Mouse (Mus musculus): ENCODE results near the gene Apopt1.

The Apopt1 gene

GRCm38 (mm10) chr12:111680661-111681060 lies 32.4 kb upstream of the Apopt1 start:
- no peak for DNase-seq (ENCODE audit: inconsistent ontology term)

- DNase-seq (ENCODE audit: inconsistent ontology term) = peak; percentile 25
Observed at GRCm38 (mm10) chr12:111681305-111681704, 31.8 kb upstream of the Apopt1 start.

GRCm38 (mm10) chr12:111682003-111682402 lies 31.1 kb upstream of the Apopt1 start:
- peak; percentile 71 for DNase-seq (ENCODE audit: inconsistent ontology term)

GRCm38 (mm10) chr12:111682806-111683205 lies 30.3 kb upstream of the Apopt1 start:
- DNase-seq (ENCODE audit: inconsistent ontology term) = peak; percentile 92

GRCm38 (mm10) chr12:111686390-111686789 lies 26.7 kb upstream of the Apopt1 start:
- peak; percentile 49 for DNase-seq (ENCODE audit: inconsistent ontology term)

GRCm38 (mm10) chr12:111687350-111688068 lies 25.6 kb upstream of the Apopt1 start:
- DNase-seq (ENCODE audit: inconsistent ontology term) = peak; percentile 85

GRCm38 (mm10) chr12:111688069-111688428 lies 25.0 kb upstream of the Apopt1 start:
- DNase-seq (ENCODE audit: inconsistent ontology term) = no peak

GRCm38 (mm10) chr12:111689426-111689825 lies 23.6 kb upstream of the Apopt1 start:
- peak; percentile 31 for DNase-seq (ENCODE audit: inconsistent ontology term)

- peak; percentile 95 for DNase-seq (ENCODE audit: inconsistent ontology term)
Observed at GRCm38 (mm10) chr12:111691346-111691872, 21.7 kb upstream of the Apopt1 start.

- DNase-seq (ENCODE audit: inconsistent ontology term) = no peak
Observed at GRCm38 (mm10) chr12:111692899-111693298, 20.2 kb upstream of the Apopt1 start.

- peak; percentile 93 for DNase-seq (ENCODE audit: inconsistent ontology term)
Observed at GRCm38 (mm10) chr12:111693341-111694270, 19.5 kb upstream of the Apopt1 start.

- DNase-seq (ENCODE audit: inconsistent ontology term) = no peak
Observed at GRCm38 (mm10) chr12:111694271-111694781, 18.7 kb upstream of the Apopt1 start.

GRCm38 (mm10) chr12:111694880-111695804 lies 17.9 kb upstream of the Apopt1 start:
- DNase-seq (ENCODE audit: inconsistent ontology term) = peak; percentile 60

- peak; percentile 77 for DNase-seq (ENCODE audit: inconsistent ontology term)
Observed at GRCm38 (mm10) chr12:111696239-111696638, 16.8 kb upstream of the Apopt1 start.

- no peak for DNase-seq (ENCODE audit: inconsistent ontology term)
Observed at GRCm38 (mm10) chr12:111697708-111698107, 15.4 kb upstream of the Apopt1 start.

GRCm38 (mm10) chr12:111698346-111698913 lies 14.6 kb upstream of the Apopt1 start:
- DNase-seq (ENCODE audit: inconsistent ontology term) = no peak

GRCm38 (mm10) chr12:111699542-111699941 lies 13.5 kb upstream of the Apopt1 start:
- DNase-seq (ENCODE audit: inconsistent ontology term) = no peak

- no peak for DNase-seq (ENCODE audit: inconsistent ontology term)
Observed at GRCm38 (mm10) chr12:111700920-111701458, 12.1 kb upstream of the Apopt1 start.

GRCm38 (mm10) chr12:111703301-111703700 lies 9.8 kb upstream of the Apopt1 start:
- no peak for DNase-seq (ENCODE audit: inconsistent ontology term)

- peak; percentile 98 for DNase-seq (ENCODE audit: inconsistent ontology term)
Observed at GRCm38 (mm10) chr12:111704609-111705008, 8.5 kb upstream of the Apopt1 start.

Data from Muller cell, postnatal 12 days (primary cell).